Mouse (Mus musculus): ENCODE data around the gene Tmem30b. TPM values are rescaled to one million over a fixed set of nuclear protein-coding genes. Genes with fewer than 3 reads are reported as not detected.
A peak's percentile ranks its signal among the peaks of the same experiment; 100 is the strongest.

Tmem30b gene
- polyA plus RNA-seq, 1 experiment from 2014 or later = 9.8 TPM

- H3K4me2 ChIP-seq = no peak overlapping the region
- 0 out of 2 replicates have a peak, but pooled peaks cover 3% of the 10 kb centered on the region for H3K4me1 ChIP-seq
- H3K9ac ChIP-seq = no peak overlapping the region
- WGBS = 80% methylated on average over 16 of the region's 16 CpGs
- H3K27me3 ChIP-seq = peaks cover 12% of the 10 kb centered on the region; the same call in 1 of the 2 replicates
- no peak overlapping the region for H3K4me3 ChIP-seq (replicated peaks)
- no peaks in the 10 kb centered on the region for H3K9me3 ChIP-seq (replicated peaks)
- H3K36me3 ChIP-seq = no peaks in the 10 kb centered on the region
- ATAC-seq (replicated peaks; ENCODE audit: low FRiP score) = no peak
- no peak overlapping the region for H3K27ac ChIP-seq
Measured at GRCm38 (mm10) chr12:73511467-73512047, 34.6 kb downstream of the Tmem30b start.

GRCm38 (mm10) chr12:73507105-73507504 lies 39.1 kb downstream of the Tmem30b start:
- Histone ChIP-seq H3K27me3 (0 out of 2 replicates have a peak, but pooled peaks cover 2% of the 10 kb centered on the region), H3K36me3 (no peaks in the 10 kb centered on the region), H3K4me3 (replicated peaks) (no peak overlapping the region), H3K4me1 (0 out of 2 replicates have a peak, but pooled peaks cover 3% of the 10 kb centered on the region), H3K27ac (no peak overlapping the region), H3K4me2 (peak overlapping the region; percentile 10), H3K9me3 (replicated peaks) (no peaks in the 10 kb centered on the region), H3K9ac (no peak overlapping the region)
- 58% methylated on average over 14 of the region's 14 CpGs for WGBS
- no peak for ATAC-seq (replicated peaks; ENCODE audit: low FRiP score)

GRCm38 (mm10) chr12:73506648-73507047 lies 39.5 kb downstream of the Tmem30b start:
- Histone ChIP-seq H3K4me1 (0 out of 2 replicates have a peak, but pooled peaks cover 3% of the 10 kb centered on the region), H3K4me3 (replicated peaks) (no peak overlapping the region), H3K4me2 (no peak overlapping the region), H3K36me3 (no peaks in the 10 kb centered on the region), H3K9me3 (replicated peaks) (no peaks in the 10 kb centered on the region), H3K9ac (no peak overlapping the region), H3K27ac (no peak overlapping the region), H3K27me3 (0 out of 2 replicates have a peak, but pooled peaks cover 2% of the 10 kb centered on the region)
- no peak for ATAC-seq (replicated peaks; ENCODE audit: low FRiP score)
- 67% methylated on average over 5 of the region's 5 CpGs for WGBS

- H3K9ac ChIP-seq = no peak overlapping the region
- H3K27ac ChIP-seq = 0 out of 2 replicates have a peak overlapping the region, but pooled peaks have one; percentile 39
- no peaks in the 10 kb centered on the region for H3K27me3 ChIP-seq
- no peak overlapping the region for H3K4me3 ChIP-seq (replicated peaks)
- H3K4me2 ChIP-seq = no peak overlapping the region
- H3K36me3 ChIP-seq = no peaks in the 10 kb centered on the region
- H3K4me1 ChIP-seq = peaks cover 11% of the 10 kb centered on the region
- 14% methylated on average over 5 of the region's 5 CpGs for WGBS
- ATAC-seq (replicated peaks; ENCODE audit: low FRiP score) = peak; percentile 80
- H3K9me3 ChIP-seq (replicated peaks) = no peaks in the 10 kb centered on the region
Measured at GRCm38 (mm10) chr12:73500689-73501326, 45.4 kb downstream of the Tmem30b start.

- 44% methylated on average over 10 of the region's 10 CpGs for WGBS
- no peak for ATAC-seq (replicated peaks; ENCODE audit: low FRiP score)
- H3K4me3 ChIP-seq (replicated peaks) = no peak overlapping the region
- H3K27ac ChIP-seq = no peak overlapping the region
- no peak overlapping the region for H3K9ac ChIP-seq
- H3K4me1 ChIP-seq = no peaks in the 10 kb centered on the region; the same call in 1 of the 2 replicates
- no peak overlapping the region for H3K4me2 ChIP-seq
- H3K27me3 ChIP-seq = no peaks in the 10 kb centered on the region
- no peaks in the 10 kb centered on the region for H3K36me3 ChIP-seq
- no peaks in the 10 kb centered on the region for H3K9me3 ChIP-seq (replicated peaks)
Measured at GRCm38 (mm10) chr12:73495172-73495571, 51.0 kb downstream of the Tmem30b start.

- no peaks in the 10 kb centered on the region for H3K4me1 ChIP-seq
- no peak overlapping the region for H3K27ac ChIP-seq
- no peak overlapping the region for H3K9ac ChIP-seq
- ATAC-seq (replicated peaks; ENCODE audit: low FRiP score) = no peak
- H3K4me2 ChIP-seq = no peak overlapping the region
- WGBS = 81% methylated on average over 16 of the region's 16 CpGs
- H3K4me3 ChIP-seq (replicated peaks) = no peak overlapping the region
- H3K27me3 ChIP-seq = no peaks in the 10 kb centered on the region
- no peaks in the 10 kb centered on the region for H3K9me3 ChIP-seq (replicated peaks)
- H3K36me3 ChIP-seq = no peaks in the 10 kb centered on the region
Measured at GRCm38 (mm10) chr12:73493929-73494530, 52.2 kb downstream of the Tmem30b start.

Other genes starting within 250 kb of the Tmem30b start
- gene Prkch, start 38.4 kb upstream of the Tmem30b start, polyA plus RNA-seq (2015; fragmentation: Nextera tagmentation; extraction: Ambion mirVana) = 10.9 and 11.9 TPM in 2 replicates

Data from kidney, embryonic 15.5 days (tissue).